Mouse (Mus musculus) midbrain, embryonic 16.5 days (tissue): ENCODE measurements at regions not wholly inside any gene's neighbourhood (a gene's known extent, or its start where the extent isn't known, plus 50 kb on each side); places are given as distances from the start of the nearest gene placed in this dataset.

Experiments
- ATAC-seq: fragments of 200-750 bp; cut with Nextera tagmentation; 2 replicates; pipeline ENCODE4 v1.8.0; 2017; ENCODE audit warnings: moderate TSS enrichment
- H3K27ac ChIP-seq: fragments of 300-500 bp; sonication (generic); 2 replicates; pipeline ENCODE4 v1.5.1; 2014; ENCODE audit warnings: mild to moderate bottlenecking, low read length, mixed read lengths
- H3K27me3 ChIP-seq: fragments of 300-500 bp; sonication (generic); 2 replicates; pipeline ENCODE4 v1.6.1; 2014; ENCODE audit warnings: low read depth, low read length, mixed read lengths; ENCODE audit not compliant: control insufficient read depth, insufficient read depth
- H3K36me3 ChIP-seq: fragments of 300-500 bp; sonication (generic); 2 replicates; pipeline ENCODE4 v1.6.1; 2014; ENCODE audit warnings: mild to moderate bottlenecking, low read length, moderate library complexity, mixed read lengths; ENCODE audit not compliant: control insufficient read depth, insufficient read depth
- H3K4me1 ChIP-seq: fragments of 300-500 bp; sonication (generic); 2 replicates; pipeline ENCODE4 v1.6.1; 2014; ENCODE audit warnings: mild to moderate bottlenecking, low read length, mixed read lengths; ENCODE audit not compliant: control insufficient read depth, insufficient read depth
- H3K4me2 ChIP-seq: fragments of 300-500 bp; sonication (generic); 2 replicates; pipeline ENCODE4 v1.6.1; 2014; ENCODE audit warnings: mild to moderate bottlenecking, low read length, mixed read lengths
- H3K4me3 ChIP-seq: fragments of 300-500 bp; sonication (generic); 2 replicates; pipeline ENCODE4 v1.5.1; 2014; ENCODE audit warnings: low read depth, mild to moderate bottlenecking, low read length, moderate library complexity, mixed read lengths
- H3K9ac ChIP-seq: fragments of 300-500 bp; sonication (generic); 2 replicates; pipeline ENCODE4 v1.6.1; 2014; ENCODE audit warnings: low read depth, low read length, mixed read lengths
- H3K9me3 ChIP-seq: fragments of 300-500 bp; sonication (generic); replicated peaks from 2 replicates; pipeline ENCODE4 v1.6.1; 2014; ENCODE audit warnings: mild to moderate bottlenecking, low read length, mixed read lengths; ENCODE audit not compliant: control insufficient read depth, poor library complexity, severe bottlenecking
- WGBS: fragments of 180-500 bp; shearing (Covaris S2); extraction: QIAGEN DNeasy Blood & Tissue Kit; methylation state at CpG from one replicate; pipeline ENCODE4 v1.1.7; 2014; 5-methylcytosine and 5-hydroxymethylcytosine counted together

- Histone ChIP-seq H3K4me2 (no peak overlapping the region), H3K9me3 (no peaks in the 10 kb centered on the region), H3K4me1 (no peaks in the 10 kb centered on the region), H3K27ac (no peak overlapping the region), H3K27me3 (no peaks in the 10 kb centered on the region), H3K9ac (no peak overlapping the region), H3K4me3 (no peak overlapping the region), H3K36me3 (no peaks in the 10 kb centered on the region)
- no peak for ATAC-seq
- WGBS = 53% methylated on average over 6 of the region's 6 CpGs
These were observed 66.6 kb upstream of the Errfi1 start for GRCm38 (mm10) chr4:150787113-150787512.

- no peaks in the 10 kb centered on the region for H3K36me3 ChIP-seq
- H3K9ac ChIP-seq = no peak overlapping the region
- no peak overlapping the region for H3K4me2 ChIP-seq
- no peak for ATAC-seq
- H3K4me1 ChIP-seq = no peaks in the 10 kb centered on the region
- H3K4me3 ChIP-seq = no peak overlapping the region
- H3K27ac ChIP-seq = no peak overlapping the region
- 80% methylated on average over 3 of the region's 3 CpGs for WGBS
- no peaks in the 10 kb centered on the region for H3K27me3 ChIP-seq
- no peaks in the 10 kb centered on the region for H3K9me3 ChIP-seq
These were observed 67.1 kb upstream of the Errfi1 start for GRCm38 (mm10) chr4:150786651-150787050.

DNA sequence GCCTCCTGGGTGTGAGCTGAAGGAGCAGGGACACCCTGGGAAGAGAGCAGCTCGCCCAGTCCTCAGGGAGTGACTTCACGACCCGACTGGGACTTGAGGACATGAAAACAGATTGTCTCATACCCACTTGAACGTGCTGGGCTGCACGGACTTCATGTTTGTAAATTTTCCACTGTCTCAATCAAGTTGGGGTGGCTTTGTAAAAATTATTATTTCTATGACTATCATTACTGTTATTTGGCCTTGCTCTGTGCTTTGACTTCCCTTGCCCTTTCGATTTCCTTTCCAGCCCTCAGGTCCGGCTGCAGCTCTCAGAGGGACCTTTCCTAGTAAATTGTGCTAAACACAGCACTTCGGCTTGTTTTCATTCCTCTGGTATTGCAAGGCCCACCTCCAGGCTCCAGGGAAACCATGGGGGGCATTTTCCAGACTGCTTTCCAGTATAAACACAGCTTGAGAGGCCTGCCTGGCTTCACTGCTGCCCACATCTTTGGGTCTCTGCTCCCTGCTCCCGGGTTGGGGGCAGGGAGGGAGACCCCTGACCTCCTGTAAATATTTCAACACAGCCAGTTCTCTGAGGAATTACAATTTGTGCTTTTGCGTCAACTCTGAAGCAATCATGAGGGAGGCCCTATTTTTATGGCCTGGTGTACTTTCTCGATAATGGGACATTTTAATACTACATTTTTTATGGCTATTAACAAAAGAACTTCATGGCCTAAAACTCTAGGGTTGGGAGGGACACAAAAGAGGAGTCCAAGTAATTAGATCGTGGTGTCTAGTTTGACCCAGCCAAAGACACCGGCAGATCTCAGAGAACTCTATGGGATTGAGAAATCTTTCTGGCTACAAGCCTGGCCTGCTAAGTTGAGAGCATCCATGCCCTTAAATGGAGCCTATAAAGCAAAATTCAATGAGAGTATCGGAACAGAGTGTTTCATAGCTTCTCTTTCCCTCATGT is 68.9 kb upstream of the Errfi1 start:
- H3K27ac ChIP-seq = no peak overlapping the region
- WGBS = 79% methylated on average over 14 of the region's 14 CpGs

GRCm38 (mm10) chr4:150781304-150781703 is 72.4 kb upstream of the Errfi1 start:
- 47% methylated on average over 3 of the region's 3 CpGs for WGBS
- no peak overlapping the region for H3K4me2 ChIP-seq
- no peaks in the 10 kb centered on the region for H3K27me3 ChIP-seq
- H3K9ac ChIP-seq = no peak overlapping the region
- H3K9me3 ChIP-seq = no peaks in the 10 kb centered on the region
- no peak for ATAC-seq
- H3K4me1 ChIP-seq = no peaks in the 10 kb centered on the region
- H3K27ac ChIP-seq = no peak overlapping the region
- H3K4me3 ChIP-seq = no peak overlapping the region
- H3K36me3 ChIP-seq = no peaks in the 10 kb centered on the region

More for the DNA sequence above, 68.9 kb upstream of the Errfi1 start:
- no peaks in the 10 kb centered on the region for H3K4me1 ChIP-seq
- H3K9ac ChIP-seq = no peak overlapping the region
- H3K4me2 ChIP-seq = no peak overlapping the region
- no peaks in the 10 kb centered on the region for H3K27me3 ChIP-seq
- no peaks in the 10 kb centered on the region for H3K36me3 ChIP-seq
- no peak for ATAC-seq
- H3K4me3 ChIP-seq = no peak overlapping the region
- no peaks in the 10 kb centered on the region for H3K9me3 ChIP-seq

DNA sequence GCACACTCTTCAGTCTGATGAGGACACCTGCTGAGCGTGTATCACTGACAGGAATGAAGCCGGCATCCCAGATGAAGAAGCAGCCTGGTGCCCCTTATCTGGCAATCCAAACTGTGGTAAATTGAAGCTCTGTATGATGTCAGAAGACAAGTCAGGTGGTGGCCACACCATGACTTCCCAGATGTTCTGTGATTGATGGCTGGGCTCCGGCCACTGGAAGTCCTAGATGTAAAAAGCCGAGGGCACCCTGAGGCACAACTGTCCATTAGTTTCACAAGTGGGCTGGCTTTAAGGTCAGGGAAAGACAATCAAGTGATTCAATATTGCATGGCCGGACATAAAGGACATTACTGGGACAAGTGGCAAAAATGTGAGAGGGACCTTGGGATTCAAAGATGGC is 74.4 kb upstream of the Errfi1 start:
- H3K9me3 ChIP-seq = no peaks in the 10 kb centered on the region
- no peak overlapping the region for H3K9ac ChIP-seq
- no peaks in the 10 kb centered on the region for H3K27me3 ChIP-seq
- no peak overlapping the region for H3K4me2 ChIP-seq
- no peak overlapping the region for H3K27ac ChIP-seq
- 67% methylated on average over 5 of the region's 5 CpGs for WGBS
- H3K4me3 ChIP-seq = no peak overlapping the region
- H3K4me1 ChIP-seq = no peaks in the 10 kb centered on the region
- no peak for ATAC-seq
- H3K36me3 ChIP-seq = no peaks in the 10 kb centered on the region

DNA sequence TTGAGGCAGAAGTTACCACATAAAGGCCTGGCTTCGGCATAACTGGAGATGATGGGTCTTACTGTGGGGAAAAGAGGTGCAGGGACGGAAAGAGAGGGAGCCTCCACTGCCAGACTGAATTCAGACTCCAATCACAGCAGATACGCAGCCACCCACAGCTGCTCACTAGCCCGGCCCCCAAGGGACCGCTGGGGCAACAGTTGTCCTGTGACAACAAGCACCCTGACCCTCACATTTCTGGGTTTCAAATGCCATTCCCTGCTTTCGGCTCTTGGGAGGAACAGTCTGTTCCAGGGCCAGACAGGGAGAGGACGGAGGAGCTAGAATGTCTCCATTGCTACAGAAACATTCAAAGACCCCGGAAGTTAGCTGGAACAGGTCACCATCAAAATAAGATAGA is 75.0 kb upstream of the Errfi1 start:
- Histone ChIP-seq H3K4me2 (no peak overlapping the region), H3K4me3 (no peak overlapping the region), H3K27ac (no peak overlapping the region), H3K9ac (no peak overlapping the region), H3K27me3 (no peaks in the 10 kb centered on the region), H3K4me1 (no peaks in the 10 kb centered on the region), H3K36me3 (no peaks in the 10 kb centered on the region), H3K9me3 (0 out of 2 replicates have a peak, but pooled peaks cover 2% of the 10 kb centered on the region)
- WGBS = 72% methylated on average over 8 of the region's 8 CpGs
- no peak for ATAC-seq

DNA sequence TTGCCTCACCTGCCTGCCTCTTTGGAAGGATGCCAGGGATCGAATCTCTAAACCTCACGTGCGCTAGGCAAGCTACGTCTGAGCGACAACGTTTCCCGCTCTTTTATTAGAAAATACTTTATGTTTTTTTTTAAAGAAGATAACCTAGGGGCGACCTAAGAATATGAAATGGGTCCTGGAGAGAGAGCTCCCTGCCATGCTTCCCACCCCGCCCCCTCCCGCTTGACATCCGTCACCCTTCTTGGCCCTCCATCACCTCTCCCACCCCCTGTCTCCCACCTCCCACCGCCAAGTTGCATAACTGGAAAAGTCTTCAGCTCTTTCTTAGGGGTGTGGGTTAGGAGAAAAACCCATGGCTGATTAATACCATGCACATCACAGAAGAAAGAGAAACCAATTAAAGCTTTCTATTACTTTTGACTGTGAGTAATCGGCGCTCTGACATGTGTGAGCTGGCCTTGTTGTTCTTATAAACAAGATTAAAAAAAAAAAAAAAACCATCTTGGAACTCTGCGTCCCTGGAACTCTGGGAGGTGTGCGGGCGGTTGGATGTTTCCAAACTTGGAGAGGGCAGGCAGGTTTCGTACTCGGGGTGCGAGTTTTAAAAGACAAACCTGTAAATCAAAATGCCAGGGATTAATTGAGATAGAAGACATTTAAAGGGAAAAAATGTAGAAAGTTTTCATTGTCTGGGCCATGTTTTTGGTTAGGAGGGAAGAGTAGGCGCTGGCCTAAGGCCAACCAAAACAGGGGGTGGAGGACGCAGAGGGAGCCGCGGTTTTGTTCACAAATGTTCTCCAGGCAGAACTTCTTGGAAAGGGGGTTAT is 77.8 kb upstream of the Errfi1 start:
- H3K9ac ChIP-seq = no peak overlapping the region
- 0 out of 2 replicates have a peak, but pooled peaks cover 5% of the 10 kb centered on the region for H3K9me3 ChIP-seq
- ATAC-seq = no peak
- WGBS = 87% methylated on average over 24 of the region's 24 CpGs
- H3K4me1 ChIP-seq = no peaks in the 10 kb centered on the region
- no peak overlapping the region for H3K4me3 ChIP-seq
- H3K27ac ChIP-seq = no peak overlapping the region
- H3K4me2 ChIP-seq = no peak overlapping the region
- no peaks in the 10 kb centered on the region for H3K36me3 ChIP-seq
- no peaks in the 10 kb centered on the region for H3K27me3 ChIP-seq

GRCm38 (mm10) chr4:150775281-150775680 is 78.4 kb upstream of the Errfi1 start:
- no peaks in the 10 kb centered on the region for H3K36me3 ChIP-seq
- no peak for ATAC-seq
- H3K4me1 ChIP-seq = no peaks in the 10 kb centered on the region
- H3K4me2 ChIP-seq = no peak overlapping the region
- H3K4me3 ChIP-seq = no peak overlapping the region
- 0 out of 2 replicates have a peak, but pooled peaks cover 5% of the 10 kb centered on the region for H3K9me3 ChIP-seq
- H3K27ac ChIP-seq = no peak overlapping the region
- no peaks in the 10 kb centered on the region for H3K27me3 ChIP-seq
- no peak overlapping the region for H3K9ac ChIP-seq
- 95% methylated on average over 8 of the region's 8 CpGs for WGBS
